16 mouse cellular contexts compared by ENCODE assay signal in genomic region chr1:85887221-85887620, GRCm38 (mm10). TPM values are rescaled to one million over a fixed set of nuclear protein-coding genes. Genes with fewer than 3 reads are reported as not detected.
"Had no signal": no experiment of that assay in that cellular context is flagged by ENCODE, and none has a peak within 500 bp of the region (broad histone marks: within the 10 kb centered on the region; RNA-seq: fewer than 3 reads in every experiment).

No protein-coding gene starts in this region.

- H3K9me3 ChIP-seq: stomach, embryonic 15.5 days had no signal

- H3K4me3 ChIP-seq: neural tube, embryonic 15.5 days; stomach, embryonic 15.5 days had no signal

- H3K4me1 ChIP-seq: neural tube, embryonic 15.5 days; stomach, embryonic 15.5 days had no signal

- H3K4me2 ChIP-seq: neural tube, embryonic 15.5 days; stomach, embryonic 15.5 days had no signal

- H3K27ac ChIP-seq: neural tube, embryonic 15.5 days; stomach, embryonic 15.5 days; stomach, postnatal 0 days had no signal

- H3K9ac ChIP-seq: neural tube, embryonic 15.5 days; stomach, embryonic 15.5 days had no signal

- H3K27me3 ChIP-seq: neural tube, embryonic 15.5 days; stomach, embryonic 15.5 days had no signal

- H3K36me3 ChIP-seq: neural tube, embryonic 15.5 days; stomach, embryonic 15.5 days had no signal

- DNase-seq: retina, postnatal 1 day; right cerebral cortex, adult 18-20 months; right cerebral cortex, postnatal 14 days; right cerebral cortex, postnatal 25 days; right cerebral cortex, postnatal 4 days; spleen, adult 18-20 months; thymus, adult 18-20 months; thymus, adult 2 months; thymus, postnatal 14 days; thymus, postnatal 25 days; thymus, postnatal 36 days; thymus, postnatal 4 days had no signal

RNA-seq across cellular contexts. Expression of gene 4933407L21Rik, which starts 41.1 kb away (rescaled TPM):
- polyA plus RNA-seq: small intestine, adult 2 months had no signal
